Mouse (Mus musculus): Measurements from ENCODE around the gene Gbx1. TPM values are rescaled to one million over a fixed set of nuclear protein-coding genes. Genes with fewer than 3 reads are reported as not detected.
A peak's percentile ranks its signal among the peaks of the same experiment; 100 is the strongest.
"Not testable (repeated sequence)": the region's sequence is repeated elsewhere in the genome, so short reads cannot be mapped to it uniquely, and the experiment has no call there.

The Gbx1 gene
- total RNA-seq (2021) = not detected
- long read RNA-seq = 0 reads

DNA sequence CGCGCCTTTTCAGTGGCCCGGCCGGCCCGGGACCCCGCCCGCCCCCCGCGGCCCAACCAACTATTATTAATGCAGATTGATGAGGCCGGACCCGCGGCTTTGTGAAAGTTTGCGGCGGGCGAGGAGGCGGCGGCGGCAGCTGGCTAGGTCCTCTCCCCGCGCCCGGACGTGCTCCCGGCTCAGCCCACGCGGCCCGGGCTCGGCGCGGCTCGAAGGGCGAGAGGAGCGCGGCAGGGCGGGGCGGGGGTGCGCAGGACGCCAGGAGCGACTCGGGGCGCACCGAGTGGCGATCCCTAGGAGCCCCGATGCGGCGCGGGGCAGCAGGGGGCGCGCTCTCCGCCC lies at the start of gene Gbx1:
Gene Gbx1, minus strand, starts transcription at position 314 of the 342 bp plus-strand sequence.
- DNase-seq (ENCODE audit: low spot score in 2 of 2) = no peak

DNA sequence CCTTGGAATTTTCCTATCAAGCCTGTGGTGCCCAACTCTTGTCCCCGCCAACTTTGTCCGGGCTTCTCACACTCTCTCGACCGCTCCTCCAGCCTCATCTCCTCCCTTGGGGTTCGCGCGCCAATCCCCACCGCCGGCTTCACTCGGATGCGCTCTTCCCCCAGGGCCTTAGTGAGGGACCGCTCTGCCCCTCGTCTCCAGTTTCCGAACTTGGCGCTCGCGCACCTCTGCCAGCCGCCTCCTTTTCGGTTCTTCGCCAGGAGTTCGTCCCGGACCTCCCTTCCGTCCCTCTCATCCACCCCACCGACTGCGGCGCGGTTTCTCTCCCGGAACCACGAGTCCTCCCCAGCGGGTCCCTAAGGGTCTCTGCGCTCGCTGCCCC lies 49.8 kb upstream of the Gbx1 start:
- DNase-seq (ENCODE audit: low spot score in 2 of 2) = no peak

GRCm38 (mm10) chr5:24575948-24576347 lies 48.9 kb upstream of the Gbx1 start:
- no peak for DNase-seq (ENCODE audit: low spot score in 2 of 2)

DNA sequence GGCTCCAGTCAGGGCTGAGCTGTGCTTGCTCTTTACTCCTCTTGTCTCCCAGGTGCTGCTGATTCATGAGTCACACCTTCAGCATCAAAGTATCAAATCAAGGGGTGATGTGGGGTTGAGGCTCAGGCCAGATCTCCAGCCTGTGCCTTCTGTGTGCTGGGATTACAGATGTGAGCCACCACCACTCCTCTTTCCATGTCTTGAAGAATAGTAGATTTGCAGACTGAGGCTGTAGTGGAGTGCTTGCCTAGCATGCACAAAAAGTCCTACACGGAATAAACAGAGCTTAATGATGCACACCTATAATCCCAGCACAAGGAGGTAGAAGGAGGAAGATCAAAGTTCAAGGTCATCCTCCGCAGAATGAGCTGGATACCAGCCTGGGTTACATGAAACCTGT lies 29.7 kb upstream of the Gbx1 start, which contains the start of gene 4931409K22Rik:
Gene 4931409K22Rik, minus strand, starts transcription at position 101 of the 400 bp plus-strand sequence.
- no peak for DNase-seq (ENCODE audit: low spot score in 2 of 2)

GRCm38 (mm10) chr5:24555335-24555734 lies 28.3 kb upstream of the Gbx1 start:
- not testable (repeated sequence) for DNase-seq (ENCODE audit: low spot score in 2 of 2)

- no peak for DNase-seq (ENCODE audit: low spot score in 2 of 2)
Measured at GRCm38 (mm10) chr5:24553621-24554244, 26.7 kb upstream of the Gbx1 start.

- DNase-seq (ENCODE audit: low spot score in 2 of 2) = no peak
Measured at GRCm38 (mm10) chr5:24551317-24551688, 24.3 kb upstream of the Gbx1 start.

DNA sequence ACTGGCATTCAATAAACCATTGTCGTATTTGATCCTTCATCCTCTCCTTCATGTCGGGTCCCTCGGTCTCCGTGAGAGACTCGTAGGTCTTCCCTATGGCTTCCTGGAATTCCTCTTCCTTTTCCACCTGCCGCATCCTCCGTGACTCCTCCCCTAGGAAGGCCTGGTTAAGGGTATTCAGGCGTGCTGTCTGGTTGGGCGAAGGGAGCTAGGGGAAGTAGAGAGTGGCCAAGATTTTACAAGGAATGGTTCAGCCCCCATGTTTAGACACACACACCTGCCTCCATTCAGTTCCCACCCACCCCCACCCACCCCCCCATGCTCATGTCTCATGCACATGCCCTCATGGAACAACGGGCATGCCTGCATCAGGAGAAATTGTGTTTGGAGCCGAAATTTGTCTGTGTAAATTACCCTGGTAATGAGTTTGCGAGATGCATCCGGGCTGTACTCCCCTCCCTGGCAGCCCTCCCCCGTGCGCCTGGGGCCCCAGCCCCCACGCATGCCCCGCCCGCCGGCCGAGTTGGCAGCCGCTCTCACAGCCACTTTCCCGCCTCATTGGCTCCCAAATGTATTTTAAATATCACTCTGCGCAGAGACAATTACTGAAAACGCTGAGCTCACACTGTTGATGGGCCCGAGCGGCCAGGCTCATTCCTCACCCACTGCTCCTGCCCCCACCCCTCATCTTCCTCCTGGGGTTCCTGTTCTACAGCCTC lies 23.8 kb upstream of the Gbx1 start:
- peak; percentile 60 to 77 for DNase-seq (ENCODE audit: low spot score in 2 of 2)

GRCm38 (mm10) chr5:24542643-24543042 lies 15.6 kb upstream of the Gbx1 start:
- no peak for DNase-seq (ENCODE audit: low spot score in 2 of 2)

DNA sequence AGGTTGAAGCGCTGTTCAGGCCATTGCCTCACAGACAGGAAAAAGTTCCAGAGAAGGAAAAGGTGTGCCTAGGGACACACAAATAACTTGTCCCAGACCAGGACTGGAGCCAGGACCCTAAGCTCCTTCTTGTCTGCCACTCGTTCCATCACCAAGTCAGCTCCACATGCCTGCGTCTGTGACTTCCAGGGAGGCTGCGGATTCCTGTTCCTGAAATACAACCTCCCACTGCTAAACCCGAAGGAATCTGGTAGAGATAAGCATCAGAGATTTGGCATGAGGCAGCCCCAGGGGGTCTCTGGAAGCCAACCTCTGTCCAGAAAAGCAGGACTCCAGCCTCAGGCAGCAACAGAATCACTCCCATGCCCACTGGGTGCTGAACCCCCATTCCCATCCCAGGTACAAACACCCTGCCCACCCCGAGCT lies 14.2 kb upstream of the Gbx1 start:
- DNase-seq (ENCODE audit: low spot score in 2 of 2) = no peak

- DNase-seq (ENCODE audit: low spot score in 2 of 2) = peak in 1 of 2 experiments; percentile 56
Measured at GRCm38 (mm10) chr5:24540387-24541143, 13.6 kb upstream of the Gbx1 start, which contains the start of gene Asb10. Gene Asb10, minus strand, starts transcription at chr5:24540978.

GRCm38 (mm10) chr5:24539571-24540296 lies 12.7 kb upstream of the Gbx1 start:
- no peak for DNase-seq (ENCODE audit: low spot score in 2 of 2)

DNA sequence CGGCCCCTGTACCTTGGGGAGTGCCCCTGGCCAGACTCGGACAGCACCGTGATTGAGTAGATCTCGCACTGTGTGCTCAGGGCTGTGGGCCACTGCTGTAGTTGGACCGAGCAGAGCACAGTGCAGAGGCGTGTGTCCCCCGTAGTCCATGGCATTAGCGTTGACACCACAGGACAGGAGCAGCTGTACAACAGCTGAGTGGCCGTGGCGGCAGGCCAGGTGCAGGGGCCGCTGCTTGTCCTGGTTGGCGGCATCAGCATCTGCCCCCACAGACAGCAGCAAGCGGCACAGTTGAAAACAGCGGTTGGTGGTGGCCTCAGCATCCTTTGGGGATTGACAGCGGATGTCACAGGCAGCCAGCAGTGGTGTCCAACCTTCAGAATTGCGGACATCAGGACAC lies 10.6 kb upstream of the Gbx1 start:
- DNase-seq (ENCODE audit: low spot score in 2 of 2) = no peak

DNA sequence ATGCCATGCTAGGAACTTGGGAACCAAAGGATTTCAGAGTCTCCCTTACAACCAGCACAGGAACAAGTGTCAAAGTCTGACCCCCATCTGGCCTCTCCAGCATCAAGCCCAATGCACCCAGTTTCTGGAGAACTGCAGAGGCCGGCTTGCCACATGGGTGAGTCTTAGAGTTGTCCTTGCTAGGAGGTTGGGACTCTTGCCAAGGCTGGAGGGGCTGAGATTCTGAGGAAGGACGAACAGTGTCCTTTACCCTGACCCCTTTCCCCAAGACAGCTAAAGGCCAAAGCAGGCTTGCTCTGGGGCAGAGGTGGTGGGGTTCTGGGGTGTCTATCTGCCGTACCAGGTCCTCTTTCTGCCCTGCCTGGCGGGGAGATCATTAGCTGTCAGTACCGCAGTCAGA lies 9.5 kb upstream of the Gbx1 start:
- no peak for DNase-seq (ENCODE audit: low spot score in 2 of 2)

- DNase-seq (ENCODE audit: low spot score in 2 of 2) = no peak
Measured at GRCm38 (mm10) chr5:24535731-24536130, 8.7 kb upstream of the Gbx1 start.

DNA sequence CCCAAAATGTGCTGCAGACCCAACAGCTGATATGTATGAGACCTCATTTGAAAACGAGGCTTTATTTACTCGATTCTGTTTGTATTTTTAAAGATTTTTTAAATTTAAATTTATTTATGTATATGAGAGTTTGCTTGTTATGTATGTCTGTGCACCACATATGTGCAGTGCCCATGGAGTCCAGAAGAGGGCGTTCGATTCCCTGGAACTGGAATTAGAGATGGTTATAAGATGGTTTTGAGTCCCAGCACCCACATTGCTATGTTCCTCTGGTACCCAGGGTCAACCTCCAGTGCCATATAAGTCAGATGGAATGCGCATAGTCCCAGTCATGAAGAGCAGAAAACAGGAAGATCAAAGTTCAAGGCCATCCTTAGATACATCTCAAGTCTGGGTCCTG lies 7.3 kb upstream of the Gbx1 start:
- no peak for DNase-seq (ENCODE audit: low spot score in 2 of 2)

GRCm38 (mm10) chr5:24533391-24533790 lies 6.4 kb upstream of the Gbx1 start:
- no peak for DNase-seq (ENCODE audit: low spot score in 2 of 2)

- peak; percentile 96 to 97 for DNase-seq (ENCODE audit: low spot score in 2 of 2)
Measured at GRCm38 (mm10) chr5:24530042-24530689, 3.2 kb upstream of the Gbx1 start.

GRCm38 (mm10) chr5:24527780-24528179 lies 778 bp upstream of the Gbx1 start:
- DNase-seq (ENCODE audit: low spot score in 2 of 2) = no peak

DNA sequence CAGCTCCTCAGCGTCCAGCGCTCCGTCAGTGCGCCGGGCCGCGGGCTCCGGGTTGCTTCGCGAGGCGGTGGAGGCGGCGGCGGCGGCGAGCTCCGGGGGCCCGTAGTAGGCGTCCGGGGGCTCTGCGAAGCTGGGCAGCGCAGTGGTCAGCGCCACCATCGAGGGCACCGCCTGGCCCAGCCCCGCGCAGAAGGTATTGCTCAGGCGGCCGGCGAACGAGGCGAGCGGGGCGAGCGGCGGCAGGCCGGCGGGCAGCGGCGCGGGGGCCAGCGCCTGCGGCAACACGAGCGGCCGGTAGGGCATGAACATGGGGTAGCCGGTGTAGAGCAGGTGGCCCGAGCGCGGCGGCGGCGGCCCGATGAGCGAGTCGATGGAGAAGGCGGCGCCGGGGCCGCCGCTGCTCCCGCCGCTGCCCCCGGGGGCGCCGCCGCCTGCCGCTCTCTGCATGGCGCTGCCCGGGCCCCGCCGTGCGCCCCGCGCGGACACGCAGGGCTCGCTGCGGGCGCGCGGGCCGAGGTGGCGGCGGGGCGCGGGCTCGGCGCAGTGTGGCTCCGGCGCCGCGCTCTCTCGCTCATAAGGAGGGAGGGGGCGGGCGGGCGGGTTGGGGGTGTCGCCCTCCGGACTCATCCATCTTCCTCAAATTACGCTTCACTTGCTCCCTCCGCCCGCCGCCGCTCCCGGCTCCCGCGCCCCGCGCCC lies 663 bp downstream of the Gbx1 start:
- DNase-seq (ENCODE audit: low spot score in 2 of 2) = no peak

All from layer of hippocampus, postnatal 10 days (tissue).